Mouse (Mus musculus): Measurements from ENCODE around the gene Dgat2l6.

Dgat2l6 gene

GRCm38 (mm10) chrX:100524471-100524870, at the start of gene Dgat2l6:
TSS of gene Dgat2l6 (plus strand) at chrX:100524838.
- no peak for DNase-seq (ENCODE audit: low spot score)

- DNase-seq (ENCODE audit: low spot score) = no peak
Measured at GRCm38 (mm10) chrX:100475569-100476223, 48.9 kb upstream of the Dgat2l6 start.

GRCm38 (mm10) chrX:100480317-100480716, 44.3 kb upstream of the Dgat2l6 start:
- DNase-seq (ENCODE audit: low spot score) = no peak

GRCm38 (mm10) chrX:100493500-100494067, 31.1 kb upstream of the Dgat2l6 start:
- DNase-seq (ENCODE audit: low spot score) = no peak

GRCm38 (mm10) chrX:100494068-100494978, 30.3 kb upstream of the Dgat2l6 start, which contains the start of gene Igbp1:
TSS of gene Igbp1 (plus strand) at chrX:100494291.
- DNase-seq (ENCODE audit: low spot score) = peak; percentile 78

GRCm38 (mm10) chrX:100504175-100504851, 20.3 kb upstream of the Dgat2l6 start:
- DNase-seq (ENCODE audit: low spot score) = no peak

- DNase-seq (ENCODE audit: low spot score) = no peak
Measured at GRCm38 (mm10) chrX:100508164-100508563, 16.5 kb upstream of the Dgat2l6 start.

- no peak for DNase-seq (ENCODE audit: low spot score)
Measured at GRCm38 (mm10) chrX:100509921-100510320, 14.7 kb upstream of the Dgat2l6 start.

GRCm38 (mm10) chrX:100516683-100517082, 8.0 kb upstream of the Dgat2l6 start:
- DNase-seq (ENCODE audit: low spot score) = no peak

- DNase-seq (ENCODE audit: low spot score) = no peak
Measured at GRCm38 (mm10) chrX:100517626-100518025, 7.0 kb upstream of the Dgat2l6 start.

- no peak for DNase-seq (ENCODE audit: low spot score)
Measured at GRCm38 (mm10) chrX:100518532-100518931, 6.1 kb upstream of the Dgat2l6 start.

GRCm38 (mm10) chrX:100556026-100556425, 31.4 kb downstream of the Dgat2l6 start:
- no peak for DNase-seq (ENCODE audit: low spot score)

- DNase-seq (ENCODE audit: low spot score) = no peak
Measured at GRCm38 (mm10) chrX:100565696-100566095, 41.1 kb downstream of the Dgat2l6 start.

- no peak for DNase-seq (ENCODE audit: low spot score)
Measured at GRCm38 (mm10) chrX:100571951-100572350, 47.3 kb downstream of the Dgat2l6 start, which contains the start of gene Awat1. TSS of gene Awat1 (plus strand) at chrX:100572251.

GRCm38 (mm10) chrX:100594791-100595190, 70.2 kb downstream of the Dgat2l6 start, which contains the start of gene P2ry4:
TSS of gene P2ry4 (minus strand) at chrX:100594869.
- no peak for DNase-seq (ENCODE audit: low spot score)
